Mouse (Mus musculus): Measurements from ENCODE around the gene Gm48552.

Gene Gm48552

DNA sequence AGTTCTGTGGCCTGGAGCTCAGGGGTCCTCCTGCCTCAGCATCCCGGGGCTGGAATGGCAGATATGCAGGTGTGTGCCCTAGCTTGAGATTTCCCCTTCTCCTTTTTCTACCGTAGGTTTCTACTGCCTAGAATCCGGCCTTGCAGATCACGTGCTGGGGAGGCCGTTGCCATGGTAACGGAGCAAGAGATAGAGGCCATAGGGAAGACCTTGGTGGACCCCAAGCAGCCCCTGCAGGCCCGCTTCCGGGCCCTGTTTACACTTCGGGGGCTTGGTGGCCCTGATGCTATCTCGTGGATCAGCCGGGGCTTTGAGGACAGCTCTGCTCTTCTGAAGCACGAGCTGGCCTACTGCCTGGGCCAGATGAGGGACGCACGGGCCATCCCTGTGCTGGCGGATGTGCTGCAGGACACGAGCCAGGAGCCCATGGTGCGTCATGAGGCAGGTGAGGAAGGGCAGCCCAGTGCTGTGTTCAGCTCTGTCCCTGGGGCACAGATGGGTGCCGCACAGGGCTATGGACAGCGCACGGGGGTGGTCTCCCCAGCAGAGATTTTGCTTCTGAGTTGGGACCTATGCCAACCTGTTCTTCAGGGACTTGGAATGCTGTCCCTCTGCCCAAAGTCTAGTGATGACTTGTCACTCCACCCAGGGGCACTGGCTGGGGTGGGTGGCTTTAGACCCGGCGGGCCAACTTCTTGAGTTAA is 3.0 kb upstream of the Gm48552 start:
- peak; percentile 64 for DNase-seq (ENCODE audit: low read depth, low spot score)

DNA sequence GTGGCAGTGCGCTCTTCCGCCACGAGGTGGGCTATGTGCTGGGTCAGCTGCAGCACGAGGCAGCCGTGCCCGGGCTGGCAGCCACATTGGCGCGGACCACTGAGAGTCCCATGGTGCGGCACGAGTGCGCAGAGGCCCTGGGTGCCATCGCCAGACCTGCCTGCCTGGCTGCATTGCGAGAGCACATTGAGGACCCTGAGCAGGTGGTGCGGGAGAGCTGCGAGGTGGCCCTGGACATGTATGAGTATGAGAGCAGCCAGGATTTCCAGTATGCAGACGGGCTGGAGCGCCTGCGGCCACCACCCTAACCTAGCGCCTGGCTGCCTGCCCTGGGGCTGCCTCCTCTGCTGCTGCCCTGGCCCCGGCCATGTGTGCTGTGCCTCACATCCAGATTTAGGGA is 1.1 kb upstream of the Gm48552 start:
- no peak for DNase-seq (ENCODE audit: low read depth, low spot score)

DNA sequence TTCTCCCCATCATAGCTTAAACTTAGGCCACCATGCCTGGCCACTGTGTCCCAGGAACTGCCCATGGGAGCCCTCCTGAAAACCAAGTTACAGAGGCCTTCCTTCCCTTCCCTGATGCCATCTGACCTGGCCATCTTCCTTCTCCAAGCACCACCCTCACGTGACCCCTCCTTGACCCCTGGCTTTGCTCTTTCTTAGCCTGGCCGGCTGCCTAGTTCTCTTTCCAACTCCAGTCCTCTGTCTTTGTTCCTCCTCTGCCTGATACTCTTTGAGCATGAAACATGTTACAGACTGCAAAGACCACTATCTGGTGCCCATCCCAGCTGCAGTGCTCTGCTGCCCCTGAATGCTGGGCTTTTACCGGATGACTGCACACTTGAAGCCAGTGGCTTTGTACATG is 568 bp downstream of the Gm48552 start:
- no peak for DNase-seq (ENCODE audit: low read depth, low spot score)

DNA sequence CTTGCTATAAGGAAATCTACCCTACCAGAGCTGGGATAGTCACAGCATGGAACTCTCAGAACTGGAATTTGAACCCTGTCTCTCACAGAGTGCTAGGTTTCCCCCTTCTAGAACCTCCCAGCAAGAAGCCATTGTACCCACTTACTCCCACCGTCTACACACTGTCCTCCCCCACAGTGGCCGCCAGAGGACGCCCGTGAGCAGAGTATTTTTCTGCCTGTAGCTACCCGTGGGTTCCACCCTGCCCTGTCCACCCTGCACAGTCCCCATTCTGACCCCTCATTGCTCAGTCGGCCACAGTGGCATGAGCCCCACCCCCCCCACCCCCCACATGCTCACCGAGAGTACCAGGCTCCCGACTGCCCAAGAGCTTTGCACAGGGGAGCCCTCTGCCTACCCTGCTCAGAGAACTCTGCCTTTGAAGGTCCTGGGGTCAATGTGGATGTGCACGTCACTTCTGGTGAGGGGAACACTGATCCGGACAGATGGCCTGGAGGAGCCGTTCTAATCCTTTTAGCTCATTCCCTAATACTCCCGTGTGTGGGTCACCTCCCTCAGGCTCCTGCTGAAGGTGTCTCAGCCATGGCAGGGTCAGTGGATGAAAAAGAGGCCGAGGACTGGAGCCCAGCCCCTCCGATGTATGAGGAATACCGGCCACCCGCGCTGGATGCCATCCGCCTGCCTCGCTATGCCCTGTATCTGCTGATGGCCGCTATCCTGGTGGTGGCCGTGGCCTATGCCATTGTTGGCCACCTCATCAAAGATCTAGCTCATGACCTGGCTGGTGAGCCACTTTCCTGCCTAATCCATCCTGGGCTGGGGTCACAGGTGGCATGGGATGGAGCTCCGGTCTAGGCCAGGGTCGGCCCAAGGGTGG is 1.2 kb downstream of the Gm48552 start:
- peak; percentile 71 for DNase-seq (ENCODE audit: low read depth, low spot score)

DNA sequence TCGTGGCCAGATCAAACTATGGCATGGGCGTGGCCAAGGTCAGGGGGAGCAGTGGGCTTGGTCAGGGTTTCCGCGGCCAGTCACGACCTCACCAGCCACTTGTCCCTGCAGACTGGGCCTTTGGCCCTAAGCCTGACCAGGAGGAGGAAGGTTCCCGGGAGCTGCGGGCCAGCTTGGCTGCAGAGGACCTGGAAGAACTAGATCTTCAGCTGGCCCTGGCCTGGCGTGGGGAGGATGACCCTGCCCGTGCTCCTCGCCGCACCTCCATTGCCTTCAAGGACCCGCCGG is 1.8 kb downstream of the Gm48552 start:
- DNase-seq (ENCODE audit: low read depth, low spot score) = no peak

DNA sequence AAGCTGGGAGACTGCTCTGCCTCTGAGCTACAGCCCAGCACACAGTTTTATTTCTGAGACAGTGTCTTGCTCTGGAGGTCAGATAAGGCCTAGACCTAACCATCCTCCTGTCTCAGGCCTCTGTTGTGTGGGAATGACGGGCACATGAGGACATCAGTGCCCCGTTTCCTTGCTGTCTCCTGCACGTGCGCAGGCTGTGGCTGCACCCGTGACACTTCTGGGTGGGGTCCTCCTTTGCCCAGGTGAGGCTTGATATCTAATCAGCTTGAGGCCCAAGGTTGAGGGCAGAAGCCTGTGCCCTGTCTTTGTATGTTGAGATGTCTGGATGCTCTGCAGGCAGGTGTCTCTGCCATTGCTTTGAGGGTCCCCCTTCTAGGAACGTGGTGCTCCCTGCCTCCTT is 3.5 kb downstream of the Gm48552 start:
- DNase-seq (ENCODE audit: low read depth, low spot score) = no peak

DNA sequence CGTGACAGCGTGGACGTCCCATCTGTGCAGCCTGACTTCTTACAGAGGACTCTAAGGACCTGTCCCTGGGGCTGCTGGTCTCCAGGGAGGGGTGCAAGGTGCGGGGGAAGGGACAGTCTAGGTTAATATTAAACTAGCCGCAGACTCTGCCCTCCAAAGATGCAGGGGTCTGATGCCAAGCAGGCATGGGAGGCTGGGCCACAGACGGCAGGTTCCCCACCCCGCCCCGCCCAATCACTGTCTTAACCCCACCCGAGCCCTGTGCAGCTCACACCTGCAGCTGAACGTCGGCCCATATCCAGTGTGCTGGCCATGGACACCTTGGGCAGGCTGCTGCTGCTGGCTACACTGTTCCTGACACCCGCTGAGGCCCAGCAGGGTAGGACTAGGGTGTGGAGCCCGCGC is 4.0 kb downstream of the Gm48552 start, which contains the start of gene Smim24:
Gene Smim24, plus strand, starts transcription at position 271 of the 405 bp plus-strand sequence.
- no peak for DNase-seq (ENCODE audit: low read depth, low spot score)

DNA sequence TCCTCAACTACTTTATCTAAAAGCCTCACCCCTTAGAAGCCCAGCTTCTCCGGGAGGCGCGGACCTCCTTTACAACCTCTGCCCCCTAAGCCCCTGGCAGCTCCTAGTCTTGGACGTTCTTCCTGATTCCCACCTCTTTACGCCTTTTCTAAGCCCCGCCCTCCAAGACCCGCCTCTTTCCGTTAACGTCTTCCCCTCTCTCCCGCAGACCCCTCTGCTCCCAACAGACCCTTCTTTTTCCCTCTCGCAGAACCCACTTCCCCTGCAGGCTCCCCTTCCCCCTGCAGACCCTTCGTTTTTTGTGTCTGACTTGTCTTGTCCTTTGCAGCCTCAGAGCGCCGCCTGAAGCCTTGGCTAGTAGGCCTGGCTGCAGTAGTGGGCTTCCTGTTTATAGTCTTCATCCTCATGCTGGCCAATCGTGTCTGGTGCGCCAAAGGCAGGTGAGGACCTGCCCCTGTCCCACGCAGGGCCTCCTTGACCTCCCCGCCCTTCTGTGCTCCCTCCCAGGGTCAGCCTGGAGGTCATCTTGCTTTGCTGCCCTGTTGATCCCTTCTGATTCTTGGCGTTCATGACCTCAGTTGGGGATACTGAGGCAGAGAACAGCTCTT is 4.8 kb downstream of the Gm48552 start:
- no peak for DNase-seq (ENCODE audit: low read depth, low spot score)

DNA sequence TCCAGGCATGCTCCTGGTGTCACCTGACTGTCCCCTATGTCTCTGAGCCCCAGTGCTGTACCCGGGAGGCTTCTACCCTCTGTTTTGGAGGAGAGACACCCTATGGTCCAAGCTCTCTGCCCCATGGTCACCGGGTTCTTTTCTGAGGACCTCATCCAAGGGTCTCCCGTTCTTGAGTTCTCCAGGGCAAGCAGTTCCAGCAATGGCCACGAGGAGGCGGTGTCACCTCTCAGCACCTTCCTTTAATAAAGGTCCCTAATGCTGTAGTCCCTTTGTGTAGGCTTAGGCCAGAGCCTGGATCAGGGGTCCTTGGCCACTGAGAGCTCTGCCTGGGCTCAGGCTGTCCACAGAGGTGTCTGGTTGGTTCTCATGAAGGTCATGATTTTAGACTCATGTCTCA is 6.3 kb downstream of the Gm48552 start:
- DNase-seq (ENCODE audit: low read depth, low spot score) = peak; percentile 85

DNA sequence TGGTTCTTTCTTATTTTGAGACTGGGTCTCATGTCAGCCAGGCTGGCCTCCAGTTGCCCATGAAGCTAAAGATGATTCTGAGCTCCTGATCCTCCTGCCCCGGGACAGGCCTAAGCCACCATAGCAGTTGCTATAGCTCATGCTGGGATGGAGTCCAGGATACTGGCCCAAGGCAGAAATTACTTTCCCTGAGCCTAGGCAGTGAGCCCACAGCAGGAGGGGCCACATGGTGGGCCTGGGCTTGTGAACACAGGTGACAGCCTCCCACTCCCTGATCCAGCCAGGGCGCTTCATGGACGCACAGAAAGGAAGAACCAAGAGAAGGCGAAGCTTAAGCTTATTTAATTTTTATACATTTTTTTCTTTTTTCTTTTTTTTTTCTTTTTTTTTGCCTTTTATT is 7.1 kb downstream of the Gm48552 start:
- DNase-seq (ENCODE audit: low read depth, low spot score) = no peak

DNA sequence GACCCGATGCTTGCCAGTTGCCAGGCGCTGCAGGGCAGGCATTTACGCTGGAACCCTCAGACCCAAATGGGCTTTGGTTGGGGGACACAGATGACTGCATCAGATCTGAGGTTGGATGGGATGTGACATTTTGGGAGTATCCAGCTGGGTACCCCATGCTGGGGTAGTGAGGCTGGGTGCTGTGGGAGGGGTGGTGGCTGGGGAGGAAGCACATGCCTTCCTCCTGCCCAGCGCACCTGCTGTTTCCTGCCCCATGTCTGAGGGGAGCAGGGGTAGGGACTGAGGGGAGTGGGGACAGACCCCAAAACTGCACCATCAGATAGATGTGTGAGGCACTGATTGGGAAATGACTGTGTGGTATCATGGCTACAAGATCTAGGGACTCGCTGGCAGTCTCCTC is 7.9 kb downstream of the Gm48552 start:
- no peak for DNase-seq (ENCODE audit: low read depth, low spot score)

DNA sequence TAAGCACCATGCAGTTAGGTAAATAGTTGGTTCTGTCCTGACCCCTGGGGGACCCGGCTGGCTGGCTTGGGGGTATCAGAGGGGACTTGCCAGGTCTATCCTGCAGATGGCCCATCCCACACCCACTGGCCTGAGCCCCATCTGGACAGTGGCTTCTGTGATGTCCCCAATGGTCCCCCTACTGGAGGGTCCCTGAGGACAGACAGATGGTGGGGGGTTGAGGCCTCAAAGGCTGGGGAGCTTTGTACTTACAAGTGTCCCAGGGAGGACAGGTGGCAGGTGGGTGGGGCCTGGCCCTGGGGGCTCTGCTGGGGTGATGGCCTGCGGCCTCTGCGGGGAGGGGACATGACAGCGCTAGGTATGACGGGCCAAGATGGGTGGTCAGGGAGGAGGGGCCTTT is 10.5 kb downstream of the Gm48552 start:
- DNase-seq (ENCODE audit: low read depth, low spot score) = no peak

DNA sequence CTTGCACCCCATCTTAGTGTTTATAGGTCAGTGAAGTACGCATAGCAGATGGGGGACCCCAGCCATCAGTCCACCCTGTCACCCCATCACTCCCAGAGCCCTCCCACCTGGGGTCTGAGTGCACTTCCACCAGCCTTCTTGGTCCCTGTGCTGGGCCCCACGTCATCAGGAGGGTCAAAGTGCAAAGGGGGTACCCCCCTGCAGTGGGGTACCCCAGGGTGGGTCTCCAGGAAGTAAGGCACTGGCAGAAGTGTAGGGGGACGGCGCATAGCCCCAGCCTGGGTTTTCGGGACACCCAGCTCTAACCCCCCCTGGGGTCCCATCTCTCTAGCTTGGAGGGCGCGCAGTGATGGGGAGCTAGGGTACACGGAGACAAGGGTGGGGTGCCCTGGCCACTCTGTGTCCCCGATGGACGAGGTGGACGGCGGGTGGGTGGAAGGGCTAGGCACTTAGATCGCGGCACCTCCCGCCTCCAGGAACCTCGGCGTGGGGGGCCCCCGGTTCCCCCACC is 11.0 kb downstream of the Gm48552 start:
- no peak for DNase-seq (ENCODE audit: low read depth, low spot score)

DNA sequence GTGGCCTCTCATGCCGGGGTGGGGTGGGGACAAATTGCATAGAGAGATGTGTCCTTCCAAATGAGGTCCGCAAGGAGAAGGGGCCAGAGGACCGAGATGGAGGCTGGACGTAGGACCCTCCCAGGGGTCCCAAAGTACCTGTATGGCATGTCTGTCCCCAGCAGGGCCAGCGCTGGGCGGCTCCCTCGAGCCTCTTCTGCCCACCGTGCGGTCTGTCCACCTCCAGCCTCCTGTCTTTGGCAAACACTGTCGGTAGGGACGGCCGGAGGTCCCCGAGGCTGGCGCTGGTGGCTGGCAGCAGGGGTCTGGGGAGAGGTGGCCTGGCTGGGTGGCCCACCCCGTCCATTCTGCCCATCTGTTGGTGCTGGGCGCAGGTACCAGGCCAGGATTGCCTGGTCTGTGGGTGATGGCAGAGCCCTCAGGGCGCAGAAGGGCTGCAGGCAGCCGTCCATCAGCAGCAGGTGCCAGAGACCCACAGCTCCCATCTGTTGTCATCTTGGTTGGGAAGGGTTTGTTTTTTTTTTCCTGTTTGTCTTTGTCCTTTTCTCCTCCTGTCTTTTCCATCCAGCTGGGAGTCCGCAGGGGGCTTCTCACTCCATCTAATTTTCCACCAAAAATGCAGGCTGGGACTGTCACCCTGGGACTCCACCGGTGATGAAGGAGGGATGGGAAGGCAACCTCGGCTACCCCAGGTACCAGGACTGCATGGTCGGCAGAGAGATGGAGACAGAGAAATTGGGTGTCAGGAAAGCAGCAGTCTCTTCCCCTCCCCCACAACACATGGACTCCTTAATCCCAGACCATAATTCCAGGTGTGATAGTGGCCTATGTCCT is 11.8 kb downstream of the Gm48552 start:
- DNase-seq (ENCODE audit: low read depth, low spot score) = no peak

DNA sequence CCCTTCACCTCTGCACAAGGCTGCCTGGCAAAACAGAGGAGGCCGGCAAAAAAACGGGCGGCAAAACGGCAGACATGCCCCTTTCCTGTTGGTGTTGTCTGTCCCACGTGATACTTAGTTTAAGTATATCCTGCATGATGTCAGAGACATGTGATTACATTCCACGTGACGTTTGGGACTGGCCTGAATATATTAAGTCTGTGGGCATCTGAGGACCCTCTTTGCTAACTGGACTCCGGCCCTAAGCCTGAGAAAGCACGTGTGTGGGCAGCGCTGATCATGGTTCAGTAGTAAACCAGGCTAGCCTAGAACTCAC is 12.4 kb downstream of the Gm48552 start:
- peak; percentile 76 for DNase-seq (ENCODE audit: low read depth, low spot score)

DNA sequence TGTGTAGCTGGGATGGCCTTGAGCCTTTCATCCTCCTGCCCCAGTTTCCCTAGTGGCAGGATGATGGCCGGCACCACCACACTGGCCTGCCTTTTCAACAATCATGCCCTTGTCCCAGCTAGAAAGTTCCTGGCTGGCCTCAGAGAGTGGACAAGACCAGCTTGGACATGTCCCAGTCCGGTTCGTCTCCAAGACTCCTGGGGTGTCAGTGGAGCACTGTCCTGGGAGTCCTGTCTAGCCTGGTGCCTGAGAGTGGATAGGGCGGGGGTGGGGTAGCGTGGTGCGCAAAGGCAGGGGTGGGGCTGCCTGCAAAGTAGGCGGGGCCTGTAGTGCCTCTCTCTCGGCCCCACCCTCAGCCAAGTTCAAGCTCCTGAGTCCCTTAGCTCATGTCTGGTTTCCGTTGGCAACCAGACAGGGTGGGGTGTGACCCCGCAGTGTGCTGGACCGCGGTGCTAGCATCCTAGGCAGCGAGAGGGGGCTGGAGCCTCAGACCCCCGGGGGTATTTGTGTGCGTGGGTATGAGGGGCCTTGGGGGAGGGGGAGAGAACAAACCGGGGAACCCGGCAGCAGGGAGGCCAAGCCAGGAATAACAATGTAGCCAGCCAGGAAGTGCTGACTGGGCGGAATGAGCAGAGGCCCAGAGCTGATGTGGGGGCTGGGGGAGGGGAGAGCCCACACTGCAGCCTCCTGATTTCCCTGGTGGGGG is 12.9 kb downstream of the Gm48552 start:
- DNase-seq (ENCODE audit: low read depth, low spot score) = peak; percentile 94

DNA sequence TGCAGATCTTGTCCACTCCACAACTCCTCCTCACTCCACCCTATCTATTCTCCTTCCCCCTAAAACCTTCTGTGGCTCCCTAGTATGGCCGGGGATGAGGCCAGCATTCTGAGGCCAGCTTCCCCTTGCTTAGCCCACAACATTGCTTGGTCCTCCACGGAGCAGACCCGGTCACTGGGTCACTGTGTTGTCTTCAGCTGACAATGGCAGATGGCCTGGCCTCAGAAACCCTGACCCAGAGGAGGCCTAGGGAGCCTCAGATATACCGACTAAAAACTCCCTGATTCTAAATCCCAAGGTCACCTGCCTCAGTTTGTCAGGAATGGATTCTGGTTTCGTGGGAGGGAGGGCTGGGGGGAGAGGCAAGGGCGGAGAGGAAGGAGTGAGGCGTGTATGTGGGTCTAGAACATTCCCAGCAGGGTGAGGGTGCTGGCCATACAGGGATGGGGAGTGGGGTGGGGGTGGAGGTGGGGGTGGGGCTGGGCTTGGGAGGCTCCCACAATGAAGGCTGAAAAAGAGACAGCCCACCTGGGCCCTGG is 13.5 kb downstream of the Gm48552 start:
- no peak for DNase-seq (ENCODE audit: low read depth, low spot score)

DNA sequence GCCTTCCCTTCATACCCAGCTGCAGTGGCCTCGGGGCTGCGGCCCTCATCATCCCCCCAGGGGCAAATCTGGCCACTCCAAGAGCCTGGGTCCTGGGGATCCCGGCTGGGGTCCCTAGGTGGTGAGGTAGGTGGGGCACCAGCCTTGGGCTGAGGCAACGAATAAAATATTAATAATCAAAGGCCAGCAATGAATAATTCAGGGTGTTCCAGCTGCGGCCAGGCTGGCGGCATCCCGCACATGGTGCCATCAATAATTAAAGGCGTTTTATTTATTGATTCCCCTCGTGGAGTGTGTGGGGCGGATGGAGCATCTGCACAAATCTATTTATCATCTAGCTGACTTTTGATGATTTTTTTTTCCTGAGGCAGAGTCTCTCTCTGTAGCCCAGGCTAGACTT is 14.7 kb downstream of the Gm48552 start:
- DNase-seq (ENCODE audit: low read depth, low spot score) = no peak

DNA sequence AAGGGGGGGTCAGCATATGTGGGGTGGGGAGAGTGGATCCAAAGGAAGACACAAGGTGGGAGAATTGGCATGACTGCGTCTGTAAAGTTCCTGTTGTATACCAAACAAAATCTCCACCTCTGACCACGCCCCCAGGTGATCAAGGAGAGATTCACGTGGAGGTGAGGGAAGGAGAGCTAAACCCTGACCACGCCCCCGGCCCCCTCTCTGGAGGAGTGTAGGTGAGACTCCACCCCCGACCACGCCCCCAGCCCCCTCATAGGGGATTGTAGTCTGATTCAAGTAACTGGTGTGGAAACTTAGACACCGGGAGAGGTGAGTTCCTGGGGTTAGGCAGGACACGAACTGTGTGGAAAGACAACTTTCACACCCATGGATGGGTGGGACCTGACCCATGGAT is 15.3 kb downstream of the Gm48552 start:
- peak; percentile 82 for DNase-seq (ENCODE audit: low read depth, low spot score)

DNA sequence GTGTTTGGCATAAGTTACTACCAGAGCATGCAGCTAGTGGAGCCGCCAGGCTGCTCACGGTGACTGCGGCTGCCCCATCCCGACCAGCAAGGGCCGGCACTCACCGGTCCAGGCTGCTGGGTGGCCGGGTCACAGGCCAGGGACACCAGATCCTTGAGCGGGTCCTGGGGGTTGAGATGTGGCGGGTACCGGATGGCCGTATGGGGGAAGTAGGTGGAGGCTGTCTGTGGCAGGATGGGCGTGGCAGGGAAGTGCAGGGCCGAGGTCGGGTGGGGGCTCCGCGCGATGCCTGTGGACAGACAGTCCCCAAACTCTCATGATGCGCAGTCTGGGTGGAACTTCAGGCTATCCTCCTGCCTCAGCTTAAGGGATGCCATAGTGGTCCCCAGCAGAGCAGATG is 15.9 kb downstream of the Gm48552 start:
- DNase-seq (ENCODE audit: low read depth, low spot score) = no peak

DNA sequence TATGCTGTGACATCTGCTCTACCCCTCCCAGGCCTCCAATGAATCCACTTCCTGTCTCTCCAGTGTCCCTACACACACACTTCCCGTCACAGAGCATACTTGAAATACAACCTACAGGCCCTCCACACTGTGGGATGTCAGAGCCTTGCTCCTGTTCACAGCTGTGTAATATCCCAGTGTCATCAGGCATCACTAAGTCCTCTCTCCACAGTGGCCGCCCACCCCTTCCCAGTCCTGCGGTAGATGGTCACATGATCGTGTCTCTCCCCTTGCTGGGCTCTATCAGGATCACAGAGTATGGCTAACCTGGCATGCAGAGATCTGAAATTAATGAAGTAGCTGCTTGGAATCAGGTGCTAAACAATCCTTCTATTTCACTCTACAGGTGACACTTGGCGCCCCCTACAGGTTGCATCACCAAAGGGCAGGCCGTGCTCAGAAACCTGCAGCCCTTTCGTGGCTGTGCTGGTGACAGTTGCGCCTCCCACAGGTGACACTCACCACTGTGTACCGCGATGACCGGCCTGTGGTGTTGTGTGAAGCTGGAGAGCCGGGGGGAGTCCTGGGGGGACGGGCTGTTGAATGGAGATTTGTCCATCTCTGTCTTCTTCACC is 16.9 kb downstream of the Gm48552 start:
- DNase-seq (ENCODE audit: low read depth, low spot score) = peak; percentile 81

All from ZHBTc4 (cell line).